Mouse (Mus musculus) intestine, postnatal 0 days (tissue): ENCODE measurements around the gene Cyb5r3. TPM values are rescaled to one million over a fixed set of nuclear protein-coding genes. Genes with fewer than 3 reads are reported as not detected.

Source experiments
- ATAC-seq: fragments of 200-750 bp; cut with Nextera tagmentation; 2 replicates; pipeline ENCODE4 v1.8.0; 2017; ENCODE audit warnings: mild to moderate bottlenecking, moderate TSS enrichment, moderate library complexity
- H3K27ac ChIP-seq: fragments of 300-500 bp; sonication (generic); 2 replicates; pipeline ENCODE4 v1.5.1; 2014; ENCODE audit warnings: mild to moderate bottlenecking, low read depth, low read length, moderate library complexity
- H3K27me3 ChIP-seq: fragments of 300-500 bp; sonication (generic); replicated peaks from 2 replicates; pipeline ENCODE4 v1.6.1; 2014; ENCODE audit warnings: low read length, mixed read lengths; ENCODE audit not compliant: control insufficient read depth, insufficient read depth
- H3K36me3 ChIP-seq: fragments of 300-500 bp; sonication (generic); 2 replicates; pipeline ENCODE4 v1.6.1; 2014; ENCODE audit warnings: mild to moderate bottlenecking, moderate library complexity; ENCODE audit not compliant: control insufficient read depth, insufficient read depth
- H3K4me1 ChIP-seq: fragments of 300-500 bp; sonication (generic); replicated peaks from 2 replicates; pipeline ENCODE4 v1.6.1; 2014; ENCODE audit warnings: antibody characterized with exemption, low read length, mixed read lengths; ENCODE audit not compliant: control insufficient read depth, insufficient read depth
- H3K4me2 ChIP-seq: fragments of 300-500 bp; sonication (generic); replicated peaks from 2 replicates; pipeline ENCODE4 v1.6.1; 2014; ENCODE audit warnings: low read depth, mild to moderate bottlenecking, moderate library complexity
- H3K4me3 ChIP-seq: fragments of 300-500 bp; sonication (generic); 2 replicates; pipeline ENCODE4 v1.5.1; 2014; ENCODE audit warnings: low read depth, low read length
- H3K9ac ChIP-seq: fragments of 300-500 bp; sonication (generic); 2 replicates; pipeline ENCODE4 v1.6.1; 2014; ENCODE audit warnings: mild to moderate bottlenecking, low read depth, low read length
- H3K9me3 ChIP-seq: fragments of 300-500 bp; sonication (generic); 2 replicates; pipeline ENCODE4 v1.6.1; 2016; ENCODE audit warnings: mixed run types; ENCODE audit not compliant: control insufficient read depth
- CTCF ChIP-seq: sonication (generic); IDR thresholded peaks from 2 replicates; pipeline ENCODE4 v1.5.1; 2016; ENCODE audit warnings: low read depth, mild to moderate bottlenecking, control low read depth, antibody characterized with exemption, moderate library complexity
- WGBS: fragments of 180-500 bp; shearing (Covaris S2); extraction: QIAGEN DNeasy Blood & Tissue Kit; methylation state at CpG from one replicate; pipeline ENCODE4 v1.1.7; 2014; 5-methylcytosine and 5-hydroxymethylcytosine counted together
- polyA plus RNA-seq: library from polyadenylated mRNA; unstranded; fragments of >200 nt; fragmentation: Nextera tagmentation; extraction: Ambion mirVana; gene quantifications from 2 replicates; pipeline ENCODE4 v1.2.1, GENCODE M21; 2015

The Cyb5r3 gene
- polyA plus RNA-seq, 1 experiment from 2014 or later = 117 TPM

- 19% methylated on average over 10 of the region's 10 CpGs for WGBS
These were observed 37.3 kb upstream of the Cyb5r3 start for GRCm38 (mm10) chr15:83209719-83210118.

GRCm38 (mm10) chr15:83209092-83209695, 36.8 kb upstream of the Cyb5r3 start:
- Histone ChIP-seq H3K9me3 (no peaks in the 10 kb centered on the region), H3K9ac (no peak overlapping the region), H3K4me3 (peak overlapping the region; percentile 26; the same call in 1 of the 2 replicates), H3K27me3 (no peaks in the 10 kb centered on the region), H3K27ac (no peak overlapping the region), H3K4me2 (peak overlapping the region; percentile 61), H3K36me3 (no peaks in the 10 kb centered on the region), H3K4me1 (no peaks in the 10 kb centered on the region)
- TF ChIP-seq CTCF = peak; percentile 45
- 49% methylated on average over 4 of the region's 4 CpGs for WGBS
- no peak for ATAC-seq

More at GRCm38 (mm10) chr15:83209719-83210118, 37.3 kb upstream of the Cyb5r3 start:
- ATAC-seq = no peak
- Histone ChIP-seq H3K4me2 (peak overlapping the region; percentile 61), H3K4me3 (peak overlapping the region; percentile 26), H3K27me3 (no peaks in the 10 kb centered on the region), H3K9me3 (no peaks in the 10 kb centered on the region), H3K36me3 (no peaks in the 10 kb centered on the region), H3K9ac (peak overlapping the region; percentile 26; the same call in 1 of the 2 replicates), H3K4me1 (no peaks in the 10 kb centered on the region), H3K27ac (no peak overlapping the region; the same call in 1 of the 2 replicates)
- TF ChIP-seq CTCF = no peak

DNA sequence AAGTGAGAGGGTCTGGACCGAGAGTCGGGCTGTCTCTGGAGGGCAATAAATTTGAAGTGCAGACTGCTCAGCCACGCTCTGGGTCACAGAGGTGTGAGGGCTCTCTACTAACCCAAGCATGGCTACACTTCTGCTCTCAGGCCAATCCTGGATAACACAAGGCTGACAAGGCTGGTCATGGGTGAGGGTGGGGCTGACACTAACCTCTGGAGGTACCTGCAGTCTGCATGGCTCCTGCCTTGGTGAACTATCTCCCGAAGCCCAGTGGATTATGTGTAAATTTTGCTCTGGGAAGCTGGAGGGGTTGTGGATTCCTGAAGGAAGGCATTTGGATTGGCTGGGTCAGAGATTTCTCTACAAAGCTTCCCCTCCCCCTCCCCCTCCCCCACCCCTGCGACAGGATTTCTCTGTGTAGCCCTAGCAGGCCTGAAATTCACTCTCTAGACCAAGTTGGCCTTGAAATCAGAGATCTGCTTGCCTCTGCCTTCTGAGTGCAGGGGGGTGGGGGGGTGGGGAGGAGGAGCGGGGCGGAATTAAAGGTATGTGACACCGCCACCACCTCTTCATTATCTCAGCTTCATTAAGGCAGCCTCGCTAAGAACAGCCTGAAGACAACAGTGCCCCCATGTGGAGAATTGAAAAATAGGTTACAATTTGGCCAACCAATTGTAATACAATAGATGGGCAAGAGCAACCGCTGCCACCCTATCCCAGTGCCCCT, 32.5 kb upstream of the Cyb5r3 start:
- Histone ChIP-seq H3K27ac (no peak overlapping the region), H3K27me3 (no peaks in the 10 kb centered on the region), H3K4me2 (peak overlapping the region; percentile 54), H3K4me3 (no peak overlapping the region), H3K4me1 (no peaks in the 10 kb centered on the region), H3K9ac (no peak overlapping the region), H3K9me3 (no peaks in the 10 kb centered on the region), H3K36me3 (no peaks in the 10 kb centered on the region)
- peak; percentile 83 for TF ChIP-seq CTCF
- 21% methylated on average over 9 of the region's 10 CpGs for WGBS
- peak; percentile 64 for ATAC-seq

DNA sequence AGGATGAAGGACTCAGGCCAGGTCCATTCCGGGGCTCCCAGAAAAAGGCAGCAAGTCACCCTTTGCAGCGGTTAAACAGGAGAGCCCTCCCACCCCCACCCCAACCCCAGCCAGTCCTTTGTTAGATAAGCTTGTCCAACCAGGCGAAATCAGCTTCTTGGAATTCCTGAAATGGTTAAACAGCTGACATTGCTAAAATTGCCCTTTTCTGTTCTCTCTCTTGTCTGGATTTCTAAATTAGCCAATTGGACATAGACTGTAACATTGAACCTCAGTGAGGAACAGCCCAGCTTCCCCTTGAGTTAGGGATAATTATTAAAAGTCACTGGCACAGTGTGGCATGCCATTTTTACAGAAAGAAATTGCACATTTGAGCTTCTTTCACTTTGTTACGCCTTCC, 30.0 kb upstream of the Cyb5r3 start:
- no peak overlapping the region for H3K4me3 ChIP-seq
- H3K4me2 ChIP-seq = no peak overlapping the region
- no peaks in the 10 kb centered on the region for H3K36me3 ChIP-seq
- ATAC-seq = no peak
- no peaks in the 10 kb centered on the region for H3K4me1 ChIP-seq
- no peaks in the 10 kb centered on the region for H3K27me3 ChIP-seq
- no peaks in the 10 kb centered on the region for H3K9me3 ChIP-seq
- no peak overlapping the region for H3K27ac ChIP-seq
- no peak overlapping the region for H3K9ac ChIP-seq
- no peak for TF ChIP-seq CTCF
- WGBS = 66% methylated on average over 4 of the region's 4 CpGs

DNA sequence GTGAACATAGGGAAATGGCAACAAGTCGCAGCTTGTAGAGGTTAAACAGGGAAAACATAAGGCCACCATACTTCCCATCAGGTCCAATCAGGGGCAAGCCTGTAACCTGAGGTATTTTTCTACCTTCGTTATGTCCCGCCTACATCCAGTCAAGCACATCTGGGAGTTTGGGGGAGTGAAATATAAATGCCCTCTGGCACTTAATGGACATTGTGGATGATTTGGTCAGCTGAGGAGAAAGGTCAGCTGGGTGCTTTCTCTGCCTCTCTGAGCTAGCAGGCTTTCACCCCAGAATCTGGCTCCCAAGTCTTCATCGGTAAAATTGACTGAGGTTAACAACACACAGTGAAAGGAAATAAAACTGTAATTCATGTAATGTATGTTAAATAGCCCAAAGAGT, 21.0 kb upstream of the Cyb5r3 start:
- Histone ChIP-seq H3K9me3 (no peaks in the 10 kb centered on the region), H3K4me2 (no peak overlapping the region), H3K9ac (no peak overlapping the region), H3K27ac (no peak overlapping the region), H3K4me1 (no peaks in the 10 kb centered on the region), H3K27me3 (no peaks in the 10 kb centered on the region), H3K4me3 (no peak overlapping the region), H3K36me3 (no peaks in the 10 kb centered on the region)
- ATAC-seq = no peak
- no peak for TF ChIP-seq CTCF
- 93% methylated on average over 4 of the region's 4 CpGs for WGBS

- H3K4me3 ChIP-seq = no peak overlapping the region
- no peaks in the 10 kb centered on the region for H3K9me3 ChIP-seq
- H3K4me2 ChIP-seq = no peak overlapping the region
- H3K9ac ChIP-seq = no peak overlapping the region
- H3K27ac ChIP-seq = no peak overlapping the region
- no peak for TF ChIP-seq CTCF
- H3K27me3 ChIP-seq = no peaks in the 10 kb centered on the region
- 61% methylated on average over 5 of the region's 5 CpGs for WGBS
- no peak for ATAC-seq
- no peaks in the 10 kb centered on the region for H3K36me3 ChIP-seq
- H3K4me1 ChIP-seq = no peaks in the 10 kb centered on the region
These were observed 10.0 kb upstream of the Cyb5r3 start for GRCm38 (mm10) chr15:83182351-83182750.
